Mouse (Mus musculus) embryo, embryonic 9.5 days (tissue): ENCODE measurements at regions not wholly inside any gene's neighbourhood (a gene's known extent, or its start where the extent isn't known, plus 50 kb on each side); places are given as distances from the start of the nearest gene placed in this dataset.
"Not testable (repeated sequence)": the region's sequence is repeated elsewhere in the genome, so short reads cannot be mapped to it uniquely, and the experiment has no call there.

Source experiments
- DNase-seq: peaks from one replicate; pipeline ENCODE4 v3.0.0-alpha.2; 2017; ENCODE audit errors: extremely low spot score

GRCm38 (mm10) chr9:85637274-85637673, 111.9 kb downstream of the Ibtk start:
- DNase-seq, result no peak

- no peak for DNase-seq
These were observed 113.0 kb downstream of the Ibtk start for GRCm38 (mm10) chr9:85636131-85636447.

DNA sequence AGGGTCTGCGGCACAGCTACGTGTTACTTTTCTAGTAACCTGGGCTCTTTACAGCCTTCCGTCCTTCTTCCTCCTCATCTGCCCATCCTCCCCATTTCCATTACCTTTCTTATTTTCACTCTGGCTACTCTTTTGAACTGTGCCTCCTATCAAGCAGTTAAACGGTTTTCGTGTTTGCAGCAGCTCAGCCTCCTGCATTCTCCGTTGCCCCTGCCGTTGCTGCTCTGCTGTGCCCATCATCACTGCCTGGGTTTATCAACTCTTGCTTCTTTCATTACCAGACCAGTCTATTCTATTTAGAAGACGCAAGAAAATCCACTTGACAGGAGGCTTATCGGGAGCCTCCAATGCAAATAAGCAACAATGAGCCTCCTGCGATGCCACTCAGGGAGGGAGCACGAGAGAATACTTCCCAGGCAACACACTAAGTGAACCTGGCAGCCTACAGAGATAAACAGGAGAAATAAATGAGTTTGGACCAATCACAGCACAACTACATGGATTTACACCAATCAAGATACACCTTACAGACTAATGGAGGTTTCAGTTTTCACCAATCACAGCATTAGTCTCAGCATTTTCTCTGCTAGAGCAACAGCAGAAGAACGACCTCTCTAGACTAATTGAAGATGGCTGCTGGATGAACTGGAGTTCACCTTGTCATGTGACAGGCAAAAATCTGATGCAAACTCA, 113.5 kb downstream of the Ibtk start:
- no peak for DNase-seq

- not testable (repeated sequence) for DNase-seq
These were observed 114.3 kb downstream of the Ibtk start for GRCm38 (mm10) chr9:85634786-85635185.

DNA sequence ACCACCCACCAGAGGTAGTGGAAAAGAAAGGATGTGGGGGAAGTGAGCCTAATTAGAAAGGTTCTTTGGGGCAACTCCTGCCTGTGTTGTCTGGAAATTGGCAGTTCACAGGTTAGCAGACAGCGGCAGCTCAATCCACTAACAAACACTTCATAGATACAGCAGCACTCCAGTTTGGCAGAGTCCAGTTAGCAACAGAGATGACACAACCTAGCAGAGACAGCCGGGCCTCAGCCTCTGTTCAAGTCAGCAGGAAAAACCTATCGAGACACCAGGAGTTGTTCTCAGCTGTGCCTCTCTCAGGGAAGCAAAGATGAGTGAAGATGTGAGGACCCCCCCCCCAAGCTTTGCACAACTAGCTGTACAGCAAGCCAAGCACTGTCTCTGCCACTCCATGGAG, 131.2 kb downstream of the Ibtk start:
- DNase-seq, result no peak

- DNase-seq, result no peak
These were observed 131.9 kb downstream of the Ibtk start for GRCm38 (mm10) chr9:85617177-85617777.

DNA sequence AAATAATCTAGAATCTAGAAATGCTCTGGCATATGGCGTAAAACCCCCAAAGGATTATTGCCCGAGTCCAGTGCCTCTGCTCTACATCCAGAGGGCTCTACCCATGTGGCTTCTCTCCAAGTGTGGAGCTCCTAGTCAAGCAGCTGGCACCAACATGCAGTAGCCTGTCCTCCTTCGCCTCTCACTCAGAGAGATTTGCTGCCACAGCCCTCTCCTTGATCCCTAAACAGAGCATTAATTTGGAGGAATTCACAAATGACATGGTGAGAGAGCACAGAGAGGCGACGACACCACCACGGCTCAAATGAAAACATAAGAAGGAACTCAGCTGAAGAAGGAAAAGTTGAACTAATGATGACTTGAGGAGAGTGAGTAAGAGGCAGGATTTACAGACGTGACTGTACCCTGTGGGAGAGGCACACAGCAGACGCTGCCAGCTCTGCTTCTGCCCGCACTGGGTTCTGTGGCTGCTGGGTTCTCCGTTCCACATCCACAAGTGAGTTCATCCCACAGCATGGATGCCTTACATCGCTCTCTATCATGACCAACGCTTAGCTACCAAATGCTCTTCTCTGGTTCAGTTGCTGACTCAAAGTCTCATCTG, 132.8 kb downstream of the Ibtk start:
- DNase-seq, result no peak

DNA sequence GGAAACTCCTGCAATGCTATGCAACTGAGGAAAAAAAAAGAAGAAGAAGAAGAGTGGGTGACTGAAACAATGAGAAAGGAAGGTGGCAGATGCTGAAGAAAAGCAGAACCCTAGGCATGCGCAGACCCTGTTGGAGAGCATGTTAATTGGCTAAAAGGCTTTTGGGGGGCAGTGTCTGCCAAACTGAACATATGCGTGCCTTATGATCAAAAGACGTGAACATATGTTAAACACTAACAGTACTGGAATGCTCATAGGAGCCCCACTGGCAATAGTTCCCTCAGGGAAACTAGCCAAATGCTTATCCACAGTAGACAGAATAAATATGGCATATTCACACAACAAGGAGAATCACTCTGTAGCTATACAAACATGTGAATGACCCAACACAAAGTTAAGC, 140.0 kb downstream of the Ibtk start:
- no peak for DNase-seq

GRCm38 (mm10) chr9:85596959-85597358, 152.2 kb downstream of the Ibtk start:
- DNase-seq, result peak; percentile 14

GRCm38 (mm10) chr9:85593867-85594266, 155.3 kb downstream of the Ibtk start:
- no peak for DNase-seq

GRCm38 (mm10) chr9:85592639-85593038, 156.5 kb downstream of the Ibtk start:
- DNase-seq, result no peak

DNA sequence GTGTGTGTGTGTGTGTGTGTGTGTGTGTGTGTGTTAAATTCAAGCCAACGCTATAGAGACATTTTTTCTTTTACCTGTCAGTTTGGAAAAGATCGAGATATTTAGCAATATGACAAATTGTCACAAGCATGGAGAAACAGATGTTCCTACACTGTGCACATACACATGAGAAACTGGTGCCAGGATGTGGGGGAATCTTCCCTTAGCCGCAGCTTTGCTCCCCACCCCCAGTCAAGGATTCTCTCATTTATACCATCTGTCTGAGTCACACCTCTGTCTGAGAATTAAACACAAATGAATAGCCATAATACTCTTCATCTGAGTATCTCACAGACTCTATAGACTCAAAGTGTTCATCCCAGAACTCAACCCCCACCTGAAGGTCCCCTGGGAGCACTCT, 159.9 kb downstream of the Ibtk start:
- no peak for DNase-seq

- DNase-seq, result peak; percentile 41
These were observed 161.1 kb downstream of the Ibtk start for GRCm38 (mm10) chr9:85588077-85588476.

- no peak for DNase-seq
These were observed 168.0 kb downstream of the Ibtk start for GRCm38 (mm10) chr9:85581028-85581595.

DNA sequence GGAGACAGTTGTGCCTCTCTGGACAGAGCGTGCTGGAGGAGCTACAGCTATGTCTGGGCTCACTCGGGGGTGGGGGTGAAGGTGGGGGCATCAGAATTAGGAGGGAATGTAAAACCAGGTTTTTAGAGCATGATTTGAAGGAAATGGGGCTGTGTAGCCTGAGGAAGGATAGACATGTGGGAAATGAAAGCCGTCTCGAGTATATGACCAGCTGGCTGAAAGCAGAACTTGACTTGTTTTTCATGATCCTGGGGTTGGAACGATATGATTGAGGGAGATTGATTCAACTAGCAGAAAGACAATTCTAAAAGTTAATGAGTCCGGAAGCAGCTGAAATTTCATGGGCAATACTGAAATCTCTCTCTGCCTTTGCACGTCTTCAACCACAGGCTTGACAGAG, 171.3 kb downstream of the Ibtk start:
- no peak for DNase-seq

DNA sequence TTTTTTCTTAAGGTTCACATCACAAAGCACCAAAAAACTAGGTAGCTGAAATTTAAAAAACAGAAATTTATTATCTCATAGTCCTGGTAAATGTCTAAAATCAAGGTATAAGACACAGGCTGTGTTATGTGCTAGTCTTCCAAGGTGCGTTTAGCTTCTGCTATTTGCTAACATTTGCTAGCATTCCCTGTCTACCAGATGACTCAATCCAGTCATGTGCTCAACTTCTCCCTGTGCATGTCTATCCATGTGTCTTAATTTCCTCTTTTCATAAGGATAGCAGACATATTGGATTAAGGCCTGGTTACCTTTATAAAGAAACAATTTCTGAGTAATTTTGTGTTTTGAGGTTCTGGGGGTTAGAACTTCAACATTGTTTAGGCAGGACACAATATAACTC, 171.8 kb downstream of the Ibtk start:
- DNase-seq, result no peak

DNA sequence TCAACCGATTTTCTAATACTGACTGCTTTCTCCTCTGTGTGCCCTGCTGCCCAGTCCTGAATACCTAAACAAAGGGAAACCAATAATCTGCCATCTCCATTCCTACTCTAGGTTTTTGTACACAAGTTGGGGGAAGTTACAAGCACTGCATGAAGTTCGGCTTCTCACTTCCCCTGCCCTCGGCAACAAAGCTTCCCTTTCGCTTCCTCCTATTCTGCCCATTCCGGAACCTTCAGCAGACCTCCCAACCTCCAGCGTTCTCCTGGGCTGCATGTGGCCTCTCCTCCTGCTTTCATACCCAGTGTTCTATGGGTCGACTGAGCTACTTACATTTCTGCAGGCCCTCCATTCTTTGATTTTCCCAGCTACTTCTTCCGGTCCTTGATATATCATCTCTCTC, 180.3 kb downstream of the Ibtk start:
- no peak for DNase-seq

- no peak for DNase-seq
These were observed 197.3 kb downstream of the Ibtk start for GRCm38 (mm10) chr9:85551871-85552270.

DNA sequence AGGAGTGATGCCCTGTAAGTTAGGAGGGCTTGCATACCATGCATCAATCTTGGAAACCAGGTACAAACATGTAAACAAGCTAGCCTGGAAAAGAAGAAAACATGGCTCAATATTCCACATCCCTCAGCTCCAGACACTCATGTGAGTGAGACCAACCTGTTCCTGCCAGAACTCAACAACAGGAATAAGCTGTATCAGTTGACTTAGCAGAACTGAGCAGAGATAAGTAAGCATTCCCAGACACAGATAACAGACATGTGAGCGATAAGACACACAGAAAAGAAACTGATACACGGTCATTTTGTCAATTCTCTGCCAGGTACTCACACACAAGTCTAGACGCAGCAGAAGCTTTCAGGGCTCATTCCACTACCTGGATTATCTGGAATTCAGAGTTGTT, 198.7 kb downstream of the Ibtk start:
- DNase-seq, result no peak

GRCm38 (mm10) chr9:85546226-85546625, 202.9 kb downstream of the Ibtk start:
- no peak for DNase-seq

DNA sequence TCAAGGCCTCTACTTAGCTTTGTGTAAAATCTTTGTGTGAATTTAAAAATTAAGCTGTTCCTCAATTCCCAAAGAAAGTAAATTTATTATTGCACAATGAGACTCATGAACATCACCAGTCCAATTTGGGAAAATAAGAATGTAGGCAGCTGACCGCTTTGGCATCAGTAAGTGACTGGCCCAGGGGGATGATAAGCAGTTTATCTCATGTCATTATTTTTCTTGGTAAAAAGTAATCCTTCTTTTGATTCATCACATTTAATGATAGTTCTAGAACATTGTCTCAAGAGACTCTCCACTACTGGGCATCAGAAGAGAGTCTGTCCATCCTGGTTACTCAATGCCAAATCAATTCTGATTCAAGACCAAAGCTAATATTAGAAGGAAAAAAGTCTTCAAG, 203.6 kb downstream of the Ibtk start:
- DNase-seq, result no peak

GRCm38 (mm10) chr9:85538557-85538956, 210.6 kb downstream of the Ibtk start:
- DNase-seq, result no peak

DNA sequence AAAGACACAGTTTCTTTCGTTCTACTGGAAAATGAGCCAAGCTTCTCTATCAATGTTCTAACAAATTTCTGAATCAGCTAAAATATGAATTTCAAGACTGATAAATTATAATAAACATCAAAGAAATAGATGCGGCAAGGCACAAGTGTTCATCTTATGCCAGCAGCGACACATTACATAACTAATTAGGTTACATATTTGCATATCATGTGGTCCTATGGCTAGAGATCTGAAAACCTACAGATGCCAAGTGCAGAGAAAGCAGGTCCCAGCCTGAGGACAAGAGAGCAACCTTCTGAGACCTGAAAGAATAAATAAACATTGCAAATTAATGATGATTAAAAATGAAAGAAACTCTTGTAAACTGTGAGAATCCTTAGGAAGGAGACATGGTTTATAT, 201.3 kb upstream of the Tent5a start:
- DNase-seq, result no peak
